Mouse (Mus musculus): ENCODE results near the gene 1700016D06Rik. TPM values are rescaled to one million over a fixed set of nuclear protein-coding genes. Genes with fewer than 3 reads are reported as not detected.
"Not testable (repeated sequence)": the region's sequence is repeated elsewhere in the genome, so short reads cannot be mapped to it uniquely, and the experiment has no call there.

The 1700016D06Rik gene
- polyA plus RNA-seq, 1 experiment = not detected

- no peak for DNase-seq
- TF ChIP-seq CTCF (IDR thresholded peaks at IDR 0.05; ENCODE audit: borderline replicate concordance, control insufficient read depth, extremely low read depth, insufficient read depth, low read length, poor library complexity) (no peak), POLR2A (IDR thresholded peaks at IDR 0.05; ENCODE audit: control insufficient read depth, extremely low read depth, insufficient read depth, low read length, poor library complexity) (no peak)
- H3K4me3 ChIP-seq (ENCODE audit: control insufficient read depth, insufficient read depth, low read length) = no peak overlapping the region
- H3K27me3 ChIP-seq (ENCODE audit: control insufficient read depth, insufficient read depth, low read length) = no peaks in the 10 kb centered on the region
- no peaks in the 10 kb centered on the region for H3K4me1 ChIP-seq (replicated peaks; ENCODE audit: control insufficient read depth, insufficient read depth, low read length)
- H3K36me3 ChIP-seq (ENCODE audit: control insufficient read depth, insufficient read depth, low read length) = no peaks in the 10 kb centered on the region
- no peak overlapping the region for H3K27ac ChIP-seq (ENCODE audit: control insufficient read depth, insufficient read depth, low read length)
- WGBS = 81% methylated on average over 7 of the region's 7 CpGs
Measured at GRCm38 (mm10) chr8:11684558-11684957, 16.3 kb downstream of the 1700016D06Rik start.

DNA sequence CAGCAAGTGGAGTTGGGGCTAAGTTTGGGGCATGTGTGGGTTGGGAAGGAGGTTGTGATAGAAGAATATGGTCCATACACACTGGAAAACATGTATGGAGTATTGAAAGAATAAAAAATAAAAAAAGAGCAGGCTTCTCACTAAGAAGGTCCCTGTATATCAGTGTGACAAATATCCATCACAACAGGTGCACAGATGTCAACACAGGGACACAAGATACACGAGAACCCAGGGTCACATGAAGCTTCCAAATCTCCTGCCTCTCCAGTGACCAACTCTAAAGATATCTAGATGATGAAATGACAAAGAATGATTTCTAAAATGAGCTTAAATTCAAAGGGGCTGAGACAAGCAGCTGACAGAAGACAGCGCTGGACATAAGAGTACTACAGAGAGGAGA is 32.6 kb downstream of the 1700016D06Rik start:
- Histone ChIP-seq H3K27me3 (ENCODE audit: control insufficient read depth, insufficient read depth, low read length) (no peaks in the 10 kb centered on the region), H3K4me1 (replicated peaks; ENCODE audit: control insufficient read depth, insufficient read depth, low read length) (no peaks in the 10 kb centered on the region), H3K4me3 (ENCODE audit: control insufficient read depth, insufficient read depth, low read length) (no peak overlapping the region), H3K27ac (ENCODE audit: control insufficient read depth, insufficient read depth, low read length) (no peak overlapping the region), H3K36me3 (ENCODE audit: control insufficient read depth, insufficient read depth, low read length) (no peaks in the 10 kb centered on the region)
- 68% methylated on average over 2 of the region's 2 CpGs for WGBS
- DNase-seq = no peak
- TF ChIP-seq POLR2A (IDR thresholded peaks at IDR 0.05; ENCODE audit: control insufficient read depth, extremely low read depth, insufficient read depth, low read length, poor library complexity) (no peak), CTCF (IDR thresholded peaks at IDR 0.05; ENCODE audit: borderline replicate concordance, control insufficient read depth, extremely low read depth, insufficient read depth, low read length, poor library complexity) (no peak)

DNA sequence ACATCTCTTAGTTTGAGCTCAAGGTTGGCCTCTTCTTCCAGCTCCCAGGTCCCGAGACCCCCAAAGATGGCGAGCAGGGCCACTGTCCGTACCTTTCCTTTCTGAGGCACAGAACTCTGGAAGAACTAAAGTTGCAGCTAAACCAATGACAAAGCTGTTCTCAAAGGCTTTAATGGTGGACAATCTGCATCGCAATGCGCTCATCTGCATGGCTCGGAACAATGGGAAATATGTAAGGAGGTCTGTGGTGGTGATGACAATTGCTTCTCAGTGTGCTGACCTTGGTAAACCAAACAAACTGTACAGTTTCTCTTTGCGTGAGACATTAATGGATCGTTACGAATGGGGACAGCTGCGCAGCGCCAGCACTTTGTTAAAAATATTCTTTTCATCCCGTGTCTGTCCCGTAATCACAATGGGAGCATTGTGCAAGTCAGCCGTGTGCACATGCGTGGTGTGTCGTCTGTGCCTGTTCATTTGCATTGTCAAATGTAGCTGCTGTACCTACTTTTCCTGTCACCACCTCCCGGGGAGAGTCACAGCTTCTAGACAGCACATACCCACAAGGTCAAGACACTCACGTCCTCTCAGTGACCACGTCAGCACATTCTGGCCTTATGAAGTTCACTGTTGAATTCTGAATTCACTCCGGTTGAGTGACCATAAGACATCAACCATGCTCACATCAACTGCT is 34.7 kb downstream of the 1700016D06Rik start:
- not testable (repeated sequence) for H3K27me3 ChIP-seq (ENCODE audit: control insufficient read depth, insufficient read depth, low read length); H3K36me3 ChIP-seq (ENCODE audit: control insufficient read depth, insufficient read depth, low read length); H3K4me1 ChIP-seq (replicated peaks; ENCODE audit: control insufficient read depth, insufficient read depth, low read length); H3K27ac ChIP-seq (ENCODE audit: control insufficient read depth, insufficient read depth, low read length); DNase-seq; H3K4me3 ChIP-seq (ENCODE audit: control insufficient read depth, insufficient read depth, low read length)
- 94% methylated on average over 20 of the region's 20 CpGs for WGBS

- 80% methylated on average over 3 of the region's 3 CpGs for WGBS
Measured at GRCm38 (mm10) chr8:11661969-11662368, 38.9 kb downstream of the 1700016D06Rik start.

DNA sequence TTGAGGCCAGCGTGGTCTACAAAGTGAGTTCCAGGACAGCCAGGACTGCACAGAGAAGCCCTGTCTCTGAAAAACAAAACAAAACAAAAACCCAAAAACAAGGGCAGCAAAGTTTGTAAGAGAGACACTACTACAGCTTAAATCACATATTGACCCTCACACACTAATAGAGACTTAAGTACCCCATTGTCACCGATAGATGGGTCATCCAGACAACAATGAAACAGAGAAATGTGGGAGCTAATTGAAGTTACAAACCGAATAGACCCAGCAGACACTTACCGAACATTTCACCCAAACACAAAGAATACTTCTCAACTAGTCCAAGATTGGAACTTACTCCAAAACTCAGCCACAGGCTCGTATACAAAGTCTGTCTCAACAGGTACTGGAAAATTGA is 50.8 kb downstream of the 1700016D06Rik start:
- 98% methylated on average over 5 of the region's 5 CpGs for WGBS

More at GRCm38 (mm10) chr8:11661969-11662368, 38.9 kb downstream of the 1700016D06Rik start:
- H3K27me3 ChIP-seq (ENCODE audit: control insufficient read depth, insufficient read depth, low read length) = no peaks in the 10 kb centered on the region
- H3K4me3 ChIP-seq (ENCODE audit: control insufficient read depth, insufficient read depth, low read length) = no peak overlapping the region
- H3K36me3 ChIP-seq (ENCODE audit: control insufficient read depth, insufficient read depth, low read length) = no peaks in the 10 kb centered on the region
- DNase-seq = no peak
- TF ChIP-seq POLR2A (IDR thresholded peaks at IDR 0.05; ENCODE audit: control insufficient read depth, extremely low read depth, insufficient read depth, low read length, poor library complexity) = no peak
- TF ChIP-seq CTCF (IDR thresholded peaks at IDR 0.05; ENCODE audit: borderline replicate concordance, control insufficient read depth, extremely low read depth, insufficient read depth, low read length, poor library complexity) = no peak
- H3K4me1 ChIP-seq (replicated peaks; ENCODE audit: control insufficient read depth, insufficient read depth, low read length) = no peaks in the 10 kb centered on the region
- H3K27ac ChIP-seq (ENCODE audit: control insufficient read depth, insufficient read depth, low read length) = no peak overlapping the region

DNA sequence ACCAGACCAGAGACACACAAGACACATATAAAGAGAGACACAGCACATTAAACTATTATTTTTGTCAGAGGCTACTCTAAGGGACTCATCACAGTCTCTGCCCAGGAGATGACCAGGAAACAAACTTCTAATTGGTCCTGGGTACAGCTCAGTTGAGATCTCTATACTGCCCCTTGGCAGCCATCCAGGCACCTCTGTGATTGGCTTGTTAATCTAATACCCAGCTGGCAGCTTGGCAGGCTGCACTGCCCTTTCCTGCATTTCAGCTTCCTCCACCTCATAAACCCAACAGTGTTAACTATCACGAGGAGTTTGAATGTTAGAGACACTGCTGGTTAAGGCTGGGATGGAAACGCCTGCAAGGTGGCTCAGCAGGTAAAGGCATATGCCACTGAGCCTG is 57.7 kb downstream of the 1700016D06Rik start:
- DNase-seq = no peak
- no peaks in the 10 kb centered on the region for H3K27me3 ChIP-seq (ENCODE audit: control insufficient read depth, insufficient read depth, low read length)
- TF ChIP-seq CTCF (IDR thresholded peaks at IDR 0.05; ENCODE audit: borderline replicate concordance, control insufficient read depth, extremely low read depth, insufficient read depth, low read length, poor library complexity) = no peak
- TF ChIP-seq POLR2A (IDR thresholded peaks at IDR 0.05; ENCODE audit: control insufficient read depth, extremely low read depth, insufficient read depth, low read length, poor library complexity) = no peak
- H3K27ac ChIP-seq (ENCODE audit: control insufficient read depth, insufficient read depth, low read length) = no peak overlapping the region
- H3K4me1 ChIP-seq (replicated peaks; ENCODE audit: control insufficient read depth, insufficient read depth, low read length) = no peaks in the 10 kb centered on the region
- 84% methylated on average over 2 of the region's 2 CpGs for WGBS
- H3K36me3 ChIP-seq (ENCODE audit: control insufficient read depth, insufficient read depth, low read length) = no peaks in the 10 kb centered on the region
- no peak overlapping the region for H3K4me3 ChIP-seq (ENCODE audit: control insufficient read depth, insufficient read depth, low read length)

More for the DNA sequence above, 50.8 kb downstream of the 1700016D06Rik start:
- no peaks in the 10 kb centered on the region for H3K27me3 ChIP-seq (ENCODE audit: control insufficient read depth, insufficient read depth, low read length)
- H3K36me3 ChIP-seq (ENCODE audit: control insufficient read depth, insufficient read depth, low read length) = no peaks in the 10 kb centered on the region
- H3K27ac ChIP-seq (ENCODE audit: control insufficient read depth, insufficient read depth, low read length) = no peak overlapping the region
- H3K4me1 ChIP-seq (replicated peaks; ENCODE audit: control insufficient read depth, insufficient read depth, low read length) = no peaks in the 10 kb centered on the region
- TF ChIP-seq CTCF (IDR thresholded peaks at IDR 0.05; ENCODE audit: borderline replicate concordance, control insufficient read depth, extremely low read depth, insufficient read depth, low read length, poor library complexity) (no peak), POLR2A (IDR thresholded peaks at IDR 0.05; ENCODE audit: control insufficient read depth, extremely low read depth, insufficient read depth, low read length, poor library complexity) (no peak)
- no peak overlapping the region for H3K4me3 ChIP-seq (ENCODE audit: control insufficient read depth, insufficient read depth, low read length)
- no peak for DNase-seq

GRCm38 (mm10) chr8:11640606-11641005 is 60.3 kb downstream of the 1700016D06Rik start:
- no peak overlapping the region for H3K4me3 ChIP-seq (ENCODE audit: control insufficient read depth, insufficient read depth, low read length)
- H3K36me3 ChIP-seq (ENCODE audit: control insufficient read depth, insufficient read depth, low read length) = no peaks in the 10 kb centered on the region
- no peak overlapping the region for H3K27ac ChIP-seq (ENCODE audit: control insufficient read depth, insufficient read depth, low read length)
- no peaks in the 10 kb centered on the region for H3K27me3 ChIP-seq (ENCODE audit: control insufficient read depth, insufficient read depth, low read length)
- TF ChIP-seq CTCF (IDR thresholded peaks at IDR 0.05; ENCODE audit: borderline replicate concordance, control insufficient read depth, extremely low read depth, insufficient read depth, low read length, poor library complexity) = no peak
- no peak for TF ChIP-seq POLR2A (IDR thresholded peaks at IDR 0.05; ENCODE audit: control insufficient read depth, extremely low read depth, insufficient read depth, low read length, poor library complexity)
- 0 out of 2 replicates have a peak, but pooled peaks cover 6% of the 10 kb centered on the region for H3K4me1 ChIP-seq (replicated peaks; ENCODE audit: control insufficient read depth, insufficient read depth, low read length)
- 99% methylated on average over 2 of the region's 2 CpGs for WGBS
- no peak for DNase-seq

Data from thymus, adult 2 months (tissue).